Mouse (Mus musculus) gastrocnemius, postnatal 25 days (tissue): ENCODE measurements at regions not wholly inside any gene's neighbourhood (a gene's known extent, or its start where the extent isn't known, plus 50 kb on each side); places are given as distances from the start of the nearest gene placed in this dataset.
A peak's percentile ranks its signal among the peaks of the same experiment; 100 is the strongest.

Source experiments
- DNase-seq: peaks from one replicate; pipeline ENCODE4 v3.0.0; 2022

- DNase-seq, result no peak
These were observed 270.6 kb downstream of the Agtpbp1 start for GRCm38 (mm10) chr13:59314419-59314818.

GRCm38 (mm10) chr13:59313725-59314330 is 271.2 kb downstream of the Agtpbp1 start:
- DNase-seq, result no peak

GRCm38 (mm10) chr13:59292905-59293304 is 292.1 kb downstream of the Agtpbp1 start:
- DNase-seq, result no peak

- no peak for DNase-seq
These were observed 295.9 kb downstream of the Agtpbp1 start for GRCm38 (mm10) chr13:59289127-59289526.

GRCm38 (mm10) chr13:59281199-59281598 is 303.8 kb downstream of the Agtpbp1 start:
- no peak for DNase-seq

- no peak for DNase-seq
These were observed 305.9 kb downstream of the Agtpbp1 start for GRCm38 (mm10) chr13:59279136-59279535.

- no peak for DNase-seq
These were observed 313.4 kb downstream of the Agtpbp1 start for GRCm38 (mm10) chr13:59271661-59272060.

GRCm38 (mm10) chr13:59266854-59267253 is 318.2 kb downstream of the Agtpbp1 start:
- no peak for DNase-seq

GRCm38 (mm10) chr13:59264126-59264525 is 320.9 kb downstream of the Agtpbp1 start:
- no peak for DNase-seq

- DNase-seq, result no peak
These were observed 323.1 kb downstream of the Agtpbp1 start for GRCm38 (mm10) chr13:59261924-59262323.

GRCm38 (mm10) chr13:59255798-59256435 is 329.1 kb downstream of the Agtpbp1 start:
- DNase-seq, result no peak

GRCm38 (mm10) chr13:59253667-59254558 is 331.1 kb downstream of the Agtpbp1 start:
- no peak for DNase-seq

- no peak for DNase-seq
These were observed 333.6 kb downstream of the Agtpbp1 start for GRCm38 (mm10) chr13:59251252-59252006.

- no peak for DNase-seq
These were observed 336.6 kb downstream of the Agtpbp1 start for GRCm38 (mm10) chr13:59248411-59248810.

- no peak for DNase-seq
These were observed 338.0 kb downstream of the Agtpbp1 start for GRCm38 (mm10) chr13:59246984-59247537.

- DNase-seq, result no peak
These were observed 339.0 kb downstream of the Agtpbp1 start for GRCm38 (mm10) chr13:59246070-59246469.

- DNase-seq, result no peak
These were observed 340.4 kb downstream of the Agtpbp1 start for GRCm38 (mm10) chr13:59244622-59245021.

GRCm38 (mm10) chr13:59242671-59243070 is 342.4 kb downstream of the Agtpbp1 start:
- DNase-seq, result no peak

- DNase-seq, result peak; percentile 36
These were observed 346.3 kb downstream of the Agtpbp1 start for GRCm38 (mm10) chr13:59238696-59239095.

- DNase-seq, result no peak
These were observed 349.2 kb downstream of the Agtpbp1 start for GRCm38 (mm10) chr13:59235836-59236235.

- no peak for DNase-seq
These were observed 355.9 kb downstream of the Agtpbp1 start for GRCm38 (mm10) chr13:59229111-59229541.
